Mouse (Mus musculus) right cerebral cortex, postnatal 4 days (tissue): ENCODE data around the gene Zpr1.
"Not testable (repeated sequence)": the region's sequence is repeated elsewhere in the genome, so short reads cannot be mapped to it uniquely, and the experiment has no call there.

Experiments used
- DNase-seq: peaks from one replicate; pipeline ENCODE4 v3.0.0-alpha.2; 2022

Gene Zpr1

GRCm38 (mm10) chr9:46268343-46268873 is 4.5 kb upstream of the Zpr1 start, which contains the start of gene Apoa5:
Apoa5 (plus strand) TSS chr9:46268633.
- no peak for DNase-seq

- DNase-seq, result no peak
Observed at GRCm38 (mm10) chr9:46269125-46269524, 3.7 kb upstream of the Zpr1 start.

GRCm38 (mm10) chr9:46270782-46271181 is 2.1 kb upstream of the Zpr1 start:
- DNase-seq, result no peak

- no peak for DNase-seq
Observed at GRCm38 (mm10) chr9:46272070-46272469, 794 bp upstream of the Zpr1 start.

- no peak for DNase-seq
Observed at GRCm38 (mm10) chr9:46274494-46274893, 1.6 kb downstream of the Zpr1 start.

GRCm38 (mm10) chr9:46282631-46283436 is 10.0 kb downstream of the Zpr1 start, which contains the start of gene Bud13:
Bud13 (plus strand) TSS chr9:46283008.
- DNase-seq, result peak; percentile 96

- DNase-seq, result no peak
Observed at GRCm38 (mm10) chr9:46298381-46298780, 25.5 kb downstream of the Zpr1 start.

GRCm38 (mm10) chr9:46302142-46302541 is 29.3 kb downstream of the Zpr1 start:
- DNase-seq, result peak; percentile 60

GRCm38 (mm10) chr9:46309121-46309520 is 36.3 kb downstream of the Zpr1 start:
- no peak for DNase-seq

GRCm38 (mm10) chr9:46314507-46314906 is 41.6 kb downstream of the Zpr1 start:
- DNase-seq, result peak; percentile 44

- DNase-seq, result no peak
Observed at GRCm38 (mm10) chr9:46314921-46315320, 42.1 kb downstream of the Zpr1 start.

- DNase-seq, result no peak
Observed at GRCm38 (mm10) chr9:46315807-46316365, 43.0 kb downstream of the Zpr1 start.

- no peak for DNase-seq
Observed at GRCm38 (mm10) chr9:46316388-46316787, 43.5 kb downstream of the Zpr1 start.

- no peak for DNase-seq
Observed at GRCm38 (mm10) chr9:46316909-46317308, 44.0 kb downstream of the Zpr1 start.

- DNase-seq, result no peak
Observed at GRCm38 (mm10) chr9:46317957-46318356, 45.1 kb downstream of the Zpr1 start.

GRCm38 (mm10) chr9:46319886-46320285 is 47.0 kb downstream of the Zpr1 start, which contains the start of gene 4931429L15Rik:
4931429L15Rik (minus strand) TSS chr9:46319986.
- DNase-seq, result not testable (repeated sequence)

GRCm38 (mm10) chr9:46320461-46320860 is 47.6 kb downstream of the Zpr1 start:
- DNase-seq, result no peak

GRCm38 (mm10) chr9:46326694-46327405 is 54.0 kb downstream of the Zpr1 start:
- no peak for DNase-seq

- DNase-seq, result no peak
Observed at GRCm38 (mm10) chr9:46327706-46328571, 55.1 kb downstream of the Zpr1 start.

GRCm38 (mm10) chr9:46328572-46329249 is 55.8 kb downstream of the Zpr1 start:
- peak; percentile 73 for DNase-seq

GRCm38 (mm10) chr9:46329250-46329648 is 56.4 kb downstream of the Zpr1 start:
- no peak for DNase-seq
